Mouse (Mus musculus): Measurements from ENCODE around the gene Hps6.

The Hps6 gene

GRCm38 (mm10) chr19:46045696-46046311, 42.5 kb downstream of the Hps6 start:
- DNase-seq (ENCODE audit: low spot score): no peak

- no peak for DNase-seq (ENCODE audit: low spot score)
Observed at GRCm38 (mm10) chr19:46046621-46047025, 43.3 kb downstream of the Hps6 start.

- DNase-seq (ENCODE audit: low spot score): no peak
Observed at GRCm38 (mm10) chr19:46047426-46047825, 44.1 kb downstream of the Hps6 start.

GRCm38 (mm10) chr19:46049129-46049528, 45.8 kb downstream of the Hps6 start:
- DNase-seq (ENCODE audit: low spot score): no peak

- DNase-seq (ENCODE audit: low spot score): no peak
Observed at GRCm38 (mm10) chr19:46050462-46050861, 47.2 kb downstream of the Hps6 start.
